Mouse (Mus musculus): Measurements from ENCODE around the gene Gins1. TPM values are rescaled to one million over a fixed set of nuclear protein-coding genes. Genes with fewer than 3 reads are reported as not detected.

Gene Gins1
- polyA plus RNA-seq, 1 experiment, result 31.3 TPM

DNA sequence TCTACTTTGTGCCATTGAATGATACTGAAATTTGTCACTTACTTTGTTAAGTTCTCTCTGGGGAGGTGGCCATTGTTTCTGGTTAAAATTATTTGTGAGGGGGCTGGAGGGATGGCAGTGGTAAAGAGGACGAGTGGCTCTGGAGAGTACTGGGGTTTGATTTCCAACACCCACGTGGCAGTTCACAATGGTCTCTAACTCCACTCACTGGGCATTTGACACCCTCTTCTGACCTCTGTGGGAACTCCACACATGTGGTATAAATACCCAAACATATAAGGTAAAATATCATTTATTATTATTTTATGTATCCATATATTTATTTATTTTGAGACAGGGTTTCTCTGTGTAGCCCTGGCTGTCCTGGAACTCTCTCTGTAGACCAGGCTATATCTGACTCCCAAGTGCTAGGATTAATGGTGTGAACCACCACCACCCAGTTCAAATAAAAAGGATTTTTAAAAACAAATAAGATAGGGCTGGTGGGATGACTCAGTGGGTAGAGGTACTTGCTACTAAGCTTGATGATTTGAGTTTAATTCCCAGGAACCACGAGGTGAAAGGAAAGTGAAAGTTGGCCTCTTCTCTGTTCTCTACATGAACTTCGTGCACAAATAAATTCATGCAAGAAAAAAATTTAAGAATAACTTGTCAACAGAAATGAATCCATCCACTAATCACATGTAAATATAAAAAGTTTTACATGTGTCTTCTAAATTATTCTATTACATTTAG lies 9.7 kb downstream of the Gins1 start:
- Histone ChIP-seq H3K27me3 (ENCODE audit: control insufficient read depth, insufficient read depth, insufficient read length) (no peaks in the 10 kb centered on the region), H3K79me3 (ENCODE audit: low read depth) (peaks cover 16% of the 10 kb centered on the region), H3K4me3 (ENCODE audit: insufficient read depth, poor library complexity, severe bottlenecking) (no peak overlapping the region), H3ac (ENCODE audit: control insufficient read depth, insufficient read length, low read depth) (no peak overlapping the region), H3K36me3 (ENCODE audit: control insufficient read depth, insufficient read depth) (peaks cover 51% of the 10 kb centered on the region), H3K79me2 (ENCODE audit: control insufficient read depth, insufficient read depth) (peaks cover 43% of the 10 kb centered on the region)
- TF ChIP-seq USF1 (IDR thresholded peaks at IDR 0.05; ENCODE audit: low read depth) (no peak), CTCF (IDR thresholded peaks at IDR 0.05; ENCODE audit: control insufficient read depth, insufficient read depth, insufficient read length) (no peak), MAX (IDR thresholded peaks at IDR 0.05) (no peak), MYOD1 (IDR thresholded peaks at IDR 0.05; ENCODE audit: control insufficient read depth, insufficient read length, low read depth) (no peak), CEBPB (IDR thresholded peaks at IDR 0.05; ENCODE audit: low read depth) (no peak), MYOG (IDR thresholded peaks at IDR 0.05; ENCODE audit: control insufficient read depth, extremely low read depth, insufficient read length) (no peak), FOSL1 (IDR thresholded peaks at IDR 0.05; ENCODE audit: insufficient read depth, low read length, poor library complexity, severe bottlenecking) (no peak)

DNA sequence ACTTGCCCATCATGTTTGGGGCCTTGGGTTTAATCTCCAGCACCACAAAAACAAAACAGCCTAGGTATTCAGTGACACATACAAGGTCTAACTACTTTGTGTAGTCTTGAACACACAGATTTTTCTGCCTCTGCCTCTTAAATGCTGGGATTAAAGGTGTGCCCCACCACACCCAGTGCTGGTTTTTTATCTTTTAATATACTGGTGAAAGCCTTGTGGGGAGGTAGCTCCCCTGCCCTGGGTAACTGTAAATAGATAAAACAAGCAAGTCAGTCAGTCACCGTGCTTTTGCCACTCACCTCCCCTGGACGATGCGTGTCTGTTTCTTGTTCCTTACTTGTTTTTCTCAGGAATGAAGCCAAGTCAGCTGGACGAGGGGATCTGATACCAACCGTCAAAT lies 10.6 kb downstream of the Gins1 start:
- Histone ChIP-seq H3K36me3 (ENCODE audit: control insufficient read depth, insufficient read depth) (peaks cover 56% of the 10 kb centered on the region), H3K79me2 (ENCODE audit: control insufficient read depth, insufficient read depth) (peaks cover 34% of the 10 kb centered on the region), H3K27me3 (ENCODE audit: control insufficient read depth, insufficient read depth, insufficient read length) (no peaks in the 10 kb centered on the region), H3K79me3 (ENCODE audit: low read depth) (peaks cover 14% of the 10 kb centered on the region), H3K4me3 (ENCODE audit: insufficient read depth, poor library complexity, severe bottlenecking) (no peak overlapping the region), H3ac (ENCODE audit: control insufficient read depth, insufficient read length, low read depth) (no peak overlapping the region)
- TF ChIP-seq MAX (IDR thresholded peaks at IDR 0.05) (no peak), USF1 (IDR thresholded peaks at IDR 0.05; ENCODE audit: low read depth) (no peak), CTCF (IDR thresholded peaks at IDR 0.05; ENCODE audit: control insufficient read depth, insufficient read depth, insufficient read length) (no peak), MYOG (IDR thresholded peaks at IDR 0.05; ENCODE audit: control insufficient read depth, extremely low read depth, insufficient read length) (no peak), CEBPB (IDR thresholded peaks at IDR 0.05; ENCODE audit: low read depth) (no peak), MYOD1 (IDR thresholded peaks at IDR 0.05; ENCODE audit: control insufficient read depth, insufficient read length, low read depth) (no peak), FOSL1 (IDR thresholded peaks at IDR 0.05; ENCODE audit: insufficient read depth, low read length, poor library complexity, severe bottlenecking) (no peak)

DNA sequence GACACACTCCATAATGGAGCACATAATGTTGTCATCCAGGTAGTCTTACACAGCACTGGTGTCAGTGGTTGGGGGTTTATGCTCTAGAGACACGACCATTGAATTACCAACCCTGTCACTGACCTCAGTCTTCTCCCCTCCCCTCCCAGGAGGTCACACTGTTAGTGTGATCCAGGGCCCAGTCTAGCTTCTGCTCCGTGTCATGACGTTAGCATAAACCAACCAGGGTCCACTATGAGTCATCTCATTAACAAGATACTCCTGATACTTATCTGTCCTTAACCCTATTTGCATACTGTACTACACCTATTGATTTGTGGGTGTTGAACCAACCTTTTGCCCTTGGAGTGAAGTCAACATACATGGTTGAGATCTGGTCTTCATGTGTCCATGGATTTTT lies 13.5 kb downstream of the Gins1 start:
- Histone ChIP-seq H3K36me3 (ENCODE audit: control insufficient read depth, insufficient read depth) (peaks cover 63% of the 10 kb centered on the region), H3K79me3 (ENCODE audit: low read depth) (peaks cover 1% of the 10 kb centered on the region), H3K27me3 (ENCODE audit: control insufficient read depth, insufficient read depth, insufficient read length) (no peaks in the 10 kb centered on the region), H3K4me3 (ENCODE audit: insufficient read depth, poor library complexity, severe bottlenecking) (no peak overlapping the region), H3ac (ENCODE audit: control insufficient read depth, insufficient read length, low read depth) (no peak overlapping the region), H3K79me2 (ENCODE audit: control insufficient read depth, insufficient read depth) (peaks cover 7% of the 10 kb centered on the region)
- TF ChIP-seq USF1 (IDR thresholded peaks at IDR 0.05; ENCODE audit: low read depth) (no peak), CEBPB (IDR thresholded peaks at IDR 0.05; ENCODE audit: low read depth) (no peak), MAX (IDR thresholded peaks at IDR 0.05) (no peak), MYOG (IDR thresholded peaks at IDR 0.05; ENCODE audit: control insufficient read depth, extremely low read depth, insufficient read length) (no peak), MYOD1 (IDR thresholded peaks at IDR 0.05; ENCODE audit: control insufficient read depth, insufficient read length, low read depth) (no peak), CTCF (IDR thresholded peaks at IDR 0.05; ENCODE audit: control insufficient read depth, insufficient read depth, insufficient read length) (no peak), FOSL1 (IDR thresholded peaks at IDR 0.05; ENCODE audit: insufficient read depth, low read length, poor library complexity, severe bottlenecking) (no peak)

DNA sequence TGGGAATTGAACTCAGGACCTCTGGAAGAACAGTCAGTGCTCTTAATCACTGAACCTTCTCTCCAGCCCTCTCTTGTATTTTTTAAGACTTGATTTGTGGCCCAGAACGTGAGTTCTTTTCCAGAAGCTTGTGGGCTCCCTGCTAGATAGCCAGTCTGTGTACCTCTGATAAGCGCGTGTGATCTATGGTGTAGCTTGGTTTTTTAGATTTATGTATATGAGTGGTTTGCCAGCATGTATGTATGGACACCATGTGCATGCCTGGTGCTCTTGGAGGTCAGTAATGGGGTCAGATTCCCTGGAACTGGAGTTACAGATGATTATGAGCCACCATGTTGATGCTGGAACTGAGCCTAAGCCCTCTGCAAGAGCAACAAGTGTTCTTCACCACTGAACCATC lies 15.3 kb downstream of the Gins1 start:
- TF ChIP-seq CEBPB (IDR thresholded peaks at IDR 0.05; ENCODE audit: low read depth) (no peak), FOSL1 (IDR thresholded peaks at IDR 0.05; ENCODE audit: insufficient read depth, low read length, poor library complexity, severe bottlenecking) (no peak), MAX (IDR thresholded peaks at IDR 0.05) (no peak), MYOD1 (IDR thresholded peaks at IDR 0.05; ENCODE audit: control insufficient read depth, insufficient read length, low read depth) (no peak), MYOG (IDR thresholded peaks at IDR 0.05; ENCODE audit: control insufficient read depth, extremely low read depth, insufficient read length) (no peak), USF1 (IDR thresholded peaks at IDR 0.05; ENCODE audit: low read depth) (no peak), CTCF (IDR thresholded peaks at IDR 0.05; ENCODE audit: control insufficient read depth, insufficient read depth, insufficient read length) (no peak)
- no peak overlapping the region for H3K4me3 ChIP-seq (ENCODE audit: insufficient read depth, poor library complexity, severe bottlenecking)

DNA sequence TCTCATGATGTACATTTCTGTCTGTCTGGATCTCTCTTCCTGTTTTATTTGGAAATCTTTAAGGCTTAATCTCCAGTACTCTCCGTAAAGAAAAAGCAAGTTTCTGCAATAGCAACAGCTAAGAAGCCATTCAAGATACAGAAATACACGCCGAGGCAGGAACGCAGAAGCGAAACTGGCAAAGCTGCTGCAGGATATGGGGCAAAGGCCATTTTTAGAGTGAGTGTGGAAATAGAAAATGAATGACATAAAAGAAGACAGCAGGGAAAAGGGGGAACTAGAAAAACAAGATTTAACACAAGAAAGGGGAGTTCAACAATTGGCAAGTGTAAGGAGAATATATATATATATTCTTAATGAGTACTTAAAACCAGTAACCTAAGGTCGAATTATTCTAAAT lies 16.5 kb downstream of the Gins1 start:
- H3K36me3 ChIP-seq (ENCODE audit: control insufficient read depth, insufficient read depth), result peaks cover 54% of the 10 kb centered on the region
- TF ChIP-seq USF1 (IDR thresholded peaks at IDR 0.05; ENCODE audit: low read depth), result no peak
- no peak for TF ChIP-seq MYOD1 (IDR thresholded peaks at IDR 0.05; ENCODE audit: control insufficient read depth, insufficient read length, low read depth)
- no peak for TF ChIP-seq FOSL1 (IDR thresholded peaks at IDR 0.05; ENCODE audit: insufficient read depth, low read length, poor library complexity, severe bottlenecking)
- TF ChIP-seq CEBPB (IDR thresholded peaks at IDR 0.05; ENCODE audit: low read depth), result no peak
- TF ChIP-seq CTCF (IDR thresholded peaks at IDR 0.05; ENCODE audit: control insufficient read depth, insufficient read depth, insufficient read length), result no peak
- no peak for TF ChIP-seq MAX (IDR thresholded peaks at IDR 0.05)
- TF ChIP-seq MYOG (IDR thresholded peaks at IDR 0.05; ENCODE audit: control insufficient read depth, extremely low read depth, insufficient read length), result no peak
- no peaks in the 10 kb centered on the region for H3K27me3 ChIP-seq (ENCODE audit: control insufficient read depth, insufficient read depth, insufficient read length)
- no peak overlapping the region for H3ac ChIP-seq (ENCODE audit: control insufficient read depth, insufficient read length, low read depth)
- H3K79me2 ChIP-seq (ENCODE audit: control insufficient read depth, insufficient read depth), result no peaks in the 10 kb centered on the region
- H3K79me3 ChIP-seq (ENCODE audit: low read depth), result no peaks in the 10 kb centered on the region
- H3K4me3 ChIP-seq (ENCODE audit: insufficient read depth, poor library complexity, severe bottlenecking), result no peak overlapping the region

More for the DNA sequence above, 15.3 kb downstream of the Gins1 start:
- no peaks in the 10 kb centered on the region for H3K79me2 ChIP-seq (ENCODE audit: control insufficient read depth, insufficient read depth)
- no peak overlapping the region for H3ac ChIP-seq (ENCODE audit: control insufficient read depth, insufficient read length, low read depth)
- no peaks in the 10 kb centered on the region for H3K79me3 ChIP-seq (ENCODE audit: low read depth)
- peaks cover 54% of the 10 kb centered on the region for H3K36me3 ChIP-seq (ENCODE audit: control insufficient read depth, insufficient read depth)
- H3K27me3 ChIP-seq (ENCODE audit: control insufficient read depth, insufficient read depth, insufficient read length), result no peaks in the 10 kb centered on the region
